Mouse (Mus musculus): ENCODE measurements at regions not wholly inside any gene's neighbourhood (a gene's known extent, or its start where the extent isn't known, plus 50 kb on each side); places are given as distances from the start of the nearest gene placed in this dataset.

DNA sequence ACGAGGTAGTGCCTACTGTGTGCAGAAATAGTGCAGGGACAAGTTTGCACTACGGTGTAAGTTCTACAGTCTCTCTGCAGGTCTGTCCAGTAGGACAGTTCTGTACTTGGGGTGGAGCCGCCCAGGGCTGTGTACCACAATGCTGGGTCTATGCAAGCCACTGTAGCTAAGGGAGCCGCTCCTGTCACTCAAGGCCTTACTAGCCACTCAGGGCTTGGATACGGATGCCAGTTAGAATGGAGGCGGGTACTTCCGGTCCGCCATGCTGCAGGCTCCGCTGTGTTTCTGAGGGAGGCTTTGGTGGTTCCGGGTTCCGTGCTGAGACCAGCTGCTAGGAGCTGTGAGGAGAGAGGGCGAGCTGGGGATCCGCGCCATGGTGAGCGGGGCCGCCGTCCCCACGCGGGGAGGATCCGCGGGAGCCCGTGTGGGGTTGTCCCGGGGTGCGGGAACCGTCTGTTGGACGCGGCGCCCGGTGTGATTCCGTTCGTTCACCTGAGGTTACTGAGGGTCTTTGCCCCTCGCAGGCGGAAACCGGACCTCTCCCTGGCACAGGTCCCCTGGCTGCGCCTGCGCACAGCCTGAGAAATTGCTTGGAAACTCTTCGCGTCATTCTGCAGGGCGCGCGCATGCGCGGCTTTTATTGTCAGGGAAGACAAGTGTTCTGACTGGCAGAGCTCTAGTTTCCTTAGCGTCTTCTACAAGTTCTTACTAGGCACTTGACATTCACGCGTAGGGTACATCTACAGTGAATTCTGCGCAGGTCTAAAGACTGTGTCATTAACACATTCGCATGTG is 51.0 kb upstream of the Zfp873 start:
- peak; percentile 86 for DNase-seq

Measured in thymus, postnatal 14 days (tissue).